Mouse (Mus musculus): ENCODE measurements at regions not wholly inside any gene's neighbourhood (a gene's known extent, or its start where the extent isn't known, plus 50 kb on each side); places are given as distances from the start of the nearest gene placed in this dataset.

- DNase-seq (ENCODE audit: low spot score in 2 of 2) = no peak
Measured at GRCm38 (mm10) chr4:93935692-93936091, 600.4 kb upstream of the Tusc1 start.

- no peak for DNase-seq (ENCODE audit: low spot score in 2 of 2)
Measured at GRCm38 (mm10) chr4:93927117-93927516, 591.8 kb upstream of the Tusc1 start.

- no peak for DNase-seq (ENCODE audit: low spot score in 2 of 2)
Measured at GRCm38 (mm10) chr4:93924402-93924801, 589.1 kb upstream of the Tusc1 start.

- DNase-seq (ENCODE audit: low spot score in 2 of 2) = no peak
Measured at GRCm38 (mm10) chr4:93886631-93887030, 551.3 kb upstream of the Tusc1 start.

GRCm38 (mm10) chr4:93881318-93881717 is 546.0 kb upstream of the Tusc1 start:
- no peak for DNase-seq (ENCODE audit: low spot score in 2 of 2)

GRCm38 (mm10) chr4:93879351-93879872 is 544.1 kb upstream of the Tusc1 start:
- DNase-seq (ENCODE audit: low spot score in 2 of 2) = no peak

GRCm38 (mm10) chr4:93873271-93873670 is 538.0 kb upstream of the Tusc1 start:
- no peak for DNase-seq (ENCODE audit: low spot score in 2 of 2)

- no peak for DNase-seq (ENCODE audit: low spot score in 2 of 2)
Measured at GRCm38 (mm10) chr4:93853451-93853850, 518.1 kb upstream of the Tusc1 start.

GRCm38 (mm10) chr4:93849178-93849577 is 513.9 kb upstream of the Tusc1 start:
- no peak for DNase-seq (ENCODE audit: low spot score in 2 of 2)

- DNase-seq (ENCODE audit: low spot score in 2 of 2) = no peak
Measured at GRCm38 (mm10) chr4:93830701-93831100, 495.4 kb upstream of the Tusc1 start.

- no peak for DNase-seq (ENCODE audit: low spot score in 2 of 2)
Measured at GRCm38 (mm10) chr4:93793104-93793503, 457.8 kb upstream of the Tusc1 start.

GRCm38 (mm10) chr4:93790157-93790556 is 454.8 kb upstream of the Tusc1 start:
- no peak for DNase-seq (ENCODE audit: low spot score in 2 of 2)

GRCm38 (mm10) chr4:93754497-93754896 is 419.2 kb upstream of the Tusc1 start:
- no peak for DNase-seq (ENCODE audit: low spot score in 2 of 2)

- peak in 1 of 2 experiments; percentile 22 for DNase-seq (ENCODE audit: low spot score in 2 of 2)
Measured at GRCm38 (mm10) chr4:93746326-93746725, 411.0 kb upstream of the Tusc1 start.

GRCm38 (mm10) chr4:93713711-93714110 is 378.4 kb upstream of the Tusc1 start:
- no peak for DNase-seq (ENCODE audit: low spot score in 2 of 2)

- no peak for DNase-seq (ENCODE audit: low spot score in 2 of 2)
Measured at GRCm38 (mm10) chr4:93676403-93677039, 341.2 kb upstream of the Tusc1 start.

- peak in 1 of 2 experiments; percentile 9 for DNase-seq (ENCODE audit: low spot score in 2 of 2)
Measured at GRCm38 (mm10) chr4:93675739-93676402, 340.6 kb upstream of the Tusc1 start.

- no peak for DNase-seq (ENCODE audit: low spot score in 2 of 2)
Measured at GRCm38 (mm10) chr4:93669050-93669449, 333.7 kb upstream of the Tusc1 start.

GRCm38 (mm10) chr4:93664293-93664692 is 329.0 kb upstream of the Tusc1 start:
- no peak for DNase-seq (ENCODE audit: low spot score in 2 of 2)

- no peak for DNase-seq (ENCODE audit: low spot score in 2 of 2)
Measured at GRCm38 (mm10) chr4:93638207-93638606, 302.9 kb upstream of the Tusc1 start.

- DNase-seq (ENCODE audit: low spot score in 2 of 2) = no peak
Measured at GRCm38 (mm10) chr4:93598474-93598873, 263.2 kb upstream of the Tusc1 start.

- no peak for DNase-seq (ENCODE audit: low spot score in 2 of 2)
Measured at GRCm38 (mm10) chr4:93584328-93584727, 249.0 kb upstream of the Tusc1 start.

GRCm38 (mm10) chr4:93583670-93584303 is 248.5 kb upstream of the Tusc1 start:
- no peak for DNase-seq (ENCODE audit: low spot score in 2 of 2)

All from cerebellum, postnatal 4 days (tissue).